Mouse (Mus musculus): ENCODE data around the gene Ambra1.

DNA sequence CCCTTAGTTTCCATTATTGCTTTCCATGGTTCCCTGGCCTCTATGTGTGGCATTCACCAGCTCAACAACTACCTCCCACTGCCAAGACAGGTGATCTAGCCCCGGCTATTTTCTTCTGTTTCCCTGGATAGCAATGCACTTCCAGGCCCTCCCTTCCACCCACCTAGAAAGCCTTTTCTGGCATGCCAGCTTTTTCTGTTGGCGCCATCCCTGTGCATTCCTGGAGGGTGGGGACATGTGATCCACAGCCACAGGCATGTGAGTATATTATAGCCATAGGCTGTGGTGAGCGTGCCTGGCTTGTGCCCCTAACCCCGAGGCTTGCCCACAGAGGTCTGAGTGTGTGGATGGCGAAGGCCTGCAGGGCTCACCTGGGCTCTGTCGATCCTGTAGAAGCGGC is 206.2 kb downstream of the Ambra1 start:
- TF ChIP-seq GATA1 (IDR thresholded peaks at IDR 0.05; ENCODE audit: borderline replicate concordance, low read length) = no peak
- TF ChIP-seq FLI1 (IDR thresholded peaks at IDR 0.05; ENCODE audit: low read length) = no peak

All from megakaryocyte, embryonic 14.5 days (primary cell).